Comparison of ENCODE assay signal across 8 mouse cellular contexts in the genomic region with DNA sequence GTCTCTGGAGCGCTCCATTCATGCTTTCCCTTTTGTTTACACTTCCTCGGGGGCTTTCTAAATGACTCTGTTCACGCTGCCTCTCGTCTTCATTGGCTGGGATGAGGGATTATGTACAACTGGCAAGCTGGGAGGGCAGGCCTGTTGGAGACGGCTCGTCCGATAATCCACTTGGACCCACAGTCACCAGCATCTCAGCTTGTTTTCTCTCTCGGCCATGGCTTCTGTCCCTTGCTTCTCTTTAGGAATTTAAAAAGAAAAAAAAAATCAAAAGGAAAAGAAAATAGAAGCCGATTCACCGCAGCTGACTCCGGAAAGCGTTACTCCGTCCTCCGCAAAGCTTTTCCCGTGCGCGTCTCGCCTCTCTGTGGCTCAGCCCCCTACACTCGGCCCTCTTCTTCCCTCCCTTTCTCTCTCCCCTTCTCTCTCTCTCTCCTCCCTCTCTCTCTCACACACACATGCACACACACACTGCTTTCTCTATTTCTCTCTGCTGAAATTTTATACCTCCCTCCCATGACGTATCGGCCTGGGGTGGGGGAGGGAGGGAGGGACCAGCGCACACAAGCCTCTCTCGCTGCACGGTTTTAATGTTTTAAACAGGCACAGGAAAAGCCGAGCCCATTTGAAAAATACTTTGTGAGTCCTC. TPM values are rescaled to one million over a fixed set of nuclear protein-coding genes. Genes with fewer than 3 reads are reported as not detected.
A peak's percentile ranks its signal among the peaks of the same experiment; 100 is the strongest.
DNase-seq lines count a peak whose midpoint lies in the region; ATAC-seq and TF ChIP-seq lines count a peak whose summit lies in the region.

A gene (minus strand): TSS at position 489 of the 649 bp plus-strand sequence.

- H3K9ac ChIP-seq in hindbrain, postnatal 0 days (replicated peaks; ENCODE audit: low read length) = peak within 1 kb of the TSS; percentile 52
- peak within 1 kb of the TSS; percentile 34 for H3K9ac ChIP-seq in liver, embryonic 12.5 days
- H3K9ac ChIP-seq in neural tube, embryonic 11.5 days (ENCODE audit: low read length) = peak within 1 kb of the TSS; percentile 49

- intact Hi-C loops in gastrocnemius, adult 2 months (cut with DNase I) = loop anchor here (1.0 to 5.0 kb wide), 3 partner anchors 124 to 230 kb away; no protein-coding TSS in a partner anchor

- peak within 1 kb of the TSS; percentile 83 for H3K4me3 ChIP-seq in gastrocnemius, adult 2 months
- H3K4me3 ChIP-seq in hindbrain, postnatal 0 days (ENCODE audit: low read length) = peak within 1 kb of the TSS; percentile 49
- peak within 1 kb of the TSS; percentile 50 for H3K4me3 ChIP-seq in liver, embryonic 12.5 days
- H3K4me3 ChIP-seq in neural tube, embryonic 11.5 days (ENCODE audit: low read depth, low read length) = peak within 1 kb of the TSS; percentile 32

- H3K4me1 ChIP-seq in hindbrain, postnatal 0 days (ENCODE audit: insufficient read depth, low read length) = peaks cover 25% of the 10 kb centered on the region; the same call in 1 of the 2 replicates
- peaks cover 4% of the 10 kb centered on the region; the same call in 1 of the 2 replicates for H3K4me1 ChIP-seq in liver, embryonic 12.5 days
- H3K4me1 ChIP-seq in neural tube, embryonic 11.5 days (ENCODE audit: control insufficient read depth, insufficient read depth, low read length) = peaks cover 10% of the 10 kb centered on the region

- H3K27ac ChIP-seq in gastrocnemius, adult 2 months = peak within 1 kb of the TSS; percentile 100
- peak within 1 kb of the TSS; percentile 77 for H3K27ac ChIP-seq in hindbrain, postnatal 0 days
- 0 out of 2 replicates have a peak within 1 kb of the TSS, but pooled peaks have one; percentile 9 for H3K27ac ChIP-seq in liver, embryonic 12.5 days
- peak within 1 kb of the TSS; percentile 58; the same call in 1 of the 2 replicates for H3K27ac ChIP-seq in neural tube, embryonic 11.5 days (ENCODE audit: low read depth, low read length)

- H3K9me3 ChIP-seq in hindbrain, postnatal 0 days (ENCODE audit: low read length) = no peaks in the 10 kb centered on the region
- H3K9me3 ChIP-seq in liver, embryonic 12.5 days (replicated peaks) = no peaks in the 10 kb centered on the region
- H3K9me3 ChIP-seq in neural tube, embryonic 11.5 days (ENCODE audit: control insufficient read depth, low read length) = no peaks in the 10 kb centered on the region

- 0% methylated on average over 25 of the region's 25 CpGs for WGBS in hindbrain, postnatal 0 days
- 3% methylated on average over 25 of the region's 25 CpGs for WGBS in liver, embryonic 12.5 days (ENCODE audit: insufficient replicate concordance)
- under 1% methylated on average over 25 of the region's 25 CpGs for WGBS in neural tube, embryonic 11.5 days

- no peaks in the 10 kb centered on the region for H3K36me3 ChIP-seq in hindbrain, postnatal 0 days (ENCODE audit: insufficient read depth, low read length)
- no peaks in the 10 kb centered on the region for H3K36me3 ChIP-seq in liver, embryonic 12.5 days
- no peaks in the 10 kb centered on the region for H3K36me3 ChIP-seq in neural tube, embryonic 11.5 days (ENCODE audit: control insufficient read depth, insufficient read depth, low read length)

- DNase-seq in spleen, postnatal 36 days (ENCODE audit: low spot score in 2 of 2) = peak; percentile 19
- no peak for DNase-seq in spleen, adult 18-20 months
- peak; percentile 25 for DNase-seq in c-Kit-positive CD71-positive TER-119-negative erythroid progenitor cells, embryonic 14.5 days (ENCODE audit: low read depth)
- DNase-seq in gastrocnemius, adult 2 months = peak; percentile 69
- DNase-seq in hindbrain, postnatal 0 days (ENCODE audit: low spot score) = peak; percentile 62
- peak; percentile 75 for DNase-seq in neural tube, embryonic 11.5 days (ENCODE audit: low spot score)

- peak within 1 kb of the TSS; percentile 97 for H3K4me2 ChIP-seq in hindbrain, postnatal 0 days (ENCODE audit: low read depth, low read length)
- peak within 1 kb of the TSS; percentile 71 for H3K4me2 ChIP-seq in liver, embryonic 12.5 days
- peak within 1 kb of the TSS; percentile 46 for H3K4me2 ChIP-seq in neural tube, embryonic 11.5 days (ENCODE audit: low read depth)

- ATAC-seq in hindbrain, postnatal 0 days = peak; percentile 65
- 0 out of 2 replicates have a peak, but pooled peaks have one; percentile 4 for ATAC-seq in liver, embryonic 12.5 days
- peak; percentile 57 for ATAC-seq in neural tube, embryonic 11.5 days (ENCODE audit: insufficient read depth, low FRiP score, low TSS enrichment)
- ATAC-seq in granulocyte monocyte progenitor cell, adult 5-6 weeks (replicated peaks; ENCODE audit: poor library complexity, severe bottlenecking) = no peak

- H3K27me3 ChIP-seq in hindbrain, postnatal 0 days (ENCODE audit: insufficient read depth, low read length) = no peaks in the 10 kb centered on the region
- peaks cover 85% of the 10 kb centered on the region for H3K27me3 ChIP-seq in liver, embryonic 12.5 days (replicated peaks)
- H3K27me3 ChIP-seq in neural tube, embryonic 11.5 days (ENCODE audit: control insufficient read depth, insufficient read depth, low read length) = no peaks in the 10 kb centered on the region

- TF ChIP-seq CTCF in gastrocnemius, adult 2 months (IDR thresholded peaks at IDR 0.05) = no peak
- TF ChIP-seq CTCF in hindbrain, postnatal 0 days (IDR thresholded peaks at IDR 0.05; ENCODE audit: low read depth) = no peak

RNA-seq across cellular contexts. Expression of the gene that starts here (rescaled TPM):
- 10 to 100 TPM; 32.2 to 48.0 TPM for total RNA-seq in gastrocnemius, adult 2 months (2021)
- 4.0 and 5.9 TPM in 2 replicates for total RNA-seq in hindbrain, postnatal 0 days (2014; rRNA removed)
- polyA plus RNA-seq in hindbrain, postnatal 0 days (2015; fragmentation: Nextera tagmentation; extraction: Ambion mirVana) = 4.4 and 4.5 TPM in 2 replicates
- 6.1 and 9.9 TPM in 2 replicates for polyA plus RNA-seq in liver, embryonic 12.5 days (2016; fragmentation: Nextera tagmentation; extraction: Ambion mirVana)
- 10.1 and 11.6 TPM in 2 replicates for polyA plus RNA-seq in neural tube, embryonic 11.5 days (2014; fragmentation: Nextera tagmentation; extraction: Ambion mirVana)
- not detected in 2 replicates for total RNA-seq in granulocyte monocyte progenitor cell, adult 5-6 weeks (2014; fragmentation: Nextera tagmentation)
- 0.36 TPM in 1 of 2 replicates, not detected in the other for total RNA-seq in granulocyte monocyte progenitor cell, adult 5-6 weeks (2017)

Comparison
In these comparisons a context has a peak if more than half of its experiments do, and no peak if none do; other contexts are left out.
1. DNase-seq: peak in spleen, postnatal 36 days (2 of 2), c-Kit-positive CD71-positive TER-119-negative erythroid progenitor cells, embryonic 14.5 days (single experiment), gastrocnemius, adult 2 months (single experiment), hindbrain, postnatal 0 days (single experiment) and neural tube, embryonic 11.5 days (single experiment); none in spleen, adult 18-20 months (0 of 2).
2. H3K27ac ChIP-seq: peak in every context shown above with its lines; median percentile 100 in gastrocnemius, adult 2 months; 77 in hindbrain, postnatal 0 days; 58 in neural tube, embryonic 11.5 days; 9 in liver, embryonic 12.5 days.
3. H3K4me3 ChIP-seq: peak in every context shown above with its lines; median percentile 83 in gastrocnemius, adult 2 months; 50 in liver, embryonic 12.5 days; 49 in hindbrain, postnatal 0 days; 32 in neural tube, embryonic 11.5 days.
4. H3K4me2 ChIP-seq: peak in every context shown above with its lines; median percentile 97 in hindbrain, postnatal 0 days; 71 in liver, embryonic 12.5 days; 46 in neural tube, embryonic 11.5 days.
5. Peak in every context shown above with its lines, with median percentiles within 50 percentile points of each other: H3K9ac ChIP-seq.